In genomic region chr6:31211616-31212015, GRCm38 (mm10) we compare ENCODE assay signal across 12 mouse cellular contexts.
"Had no signal": no experiment of that assay in that cellular context is flagged by ENCODE, and none has a peak within 500 bp of the region (broad histone marks: within the 10 kb centered on the region; RNA-seq: fewer than 3 reads in every experiment).

No protein-coding gene starts in this region.

- DNase-seq: kidney, adult 18-20 months; kidney, adult 9 months; kidney, postnatal 14 days; left cerebral cortex, postnatal 4 days; liver, embryonic 13.5 days; lung, adult 2 months; lung, postnatal 14 days; lung, postnatal 4 days; midbrain, embryonic 14.5 days; thymus, adult 2 months; thymus, postnatal 14 days; thymus, postnatal 4 days had no signal
